Mouse (Mus musculus): ENCODE measurements around the gene Hist3h2ba.

GRCm38 (mm10) chr11:58955868-58956257 is 7.1 kb downstream of the Hist3h2ba start:
- no peak for TF ChIP-seq CTCF (IDR thresholded peaks at IDR 0.05; ENCODE audit: low read depth, low read length)
- TF ChIP-seq GATA1 (IDR thresholded peaks at IDR 0.05; ENCODE audit: borderline replicate concordance, low read length) = no peak
- TF ChIP-seq TAL1 (conservative IDR thresholded peaks at IDR 0.05; ENCODE audit: low read depth, low read length) = no peak
- TF ChIP-seq POLR2AphosphoS5 (IDR thresholded peaks at IDR 0.05; ENCODE audit: insufficient replicate concordance, low read depth, low read length) = no peak

Data from G1E (cell line).